Mouse (Mus musculus) C2C12 (cell line): ENCODE measurements around the gene Atm.

ENCODE experiments used
- CEBPB ChIP-seq: IDR thresholded peaks from one replicate; pipeline ENCODE4 v1.6.1; 2011; ENCODE audit warnings: low read depth, mild to moderate bottlenecking, control low read depth, moderate library complexity
- CTCF ChIP-seq: IDR thresholded peaks from one replicate; pipeline ENCODE4 v1.5.1; 2011; ENCODE audit not compliant: control insufficient read depth, insufficient read depth, insufficient read length
- MYOG ChIP-seq: IDR thresholded peaks from one replicate; pipeline ENCODE4 v1.6.1; 2011; ENCODE audit not compliant: control insufficient read depth, insufficient read length; ENCODE audit errors: extremely low read depth

DNA sequence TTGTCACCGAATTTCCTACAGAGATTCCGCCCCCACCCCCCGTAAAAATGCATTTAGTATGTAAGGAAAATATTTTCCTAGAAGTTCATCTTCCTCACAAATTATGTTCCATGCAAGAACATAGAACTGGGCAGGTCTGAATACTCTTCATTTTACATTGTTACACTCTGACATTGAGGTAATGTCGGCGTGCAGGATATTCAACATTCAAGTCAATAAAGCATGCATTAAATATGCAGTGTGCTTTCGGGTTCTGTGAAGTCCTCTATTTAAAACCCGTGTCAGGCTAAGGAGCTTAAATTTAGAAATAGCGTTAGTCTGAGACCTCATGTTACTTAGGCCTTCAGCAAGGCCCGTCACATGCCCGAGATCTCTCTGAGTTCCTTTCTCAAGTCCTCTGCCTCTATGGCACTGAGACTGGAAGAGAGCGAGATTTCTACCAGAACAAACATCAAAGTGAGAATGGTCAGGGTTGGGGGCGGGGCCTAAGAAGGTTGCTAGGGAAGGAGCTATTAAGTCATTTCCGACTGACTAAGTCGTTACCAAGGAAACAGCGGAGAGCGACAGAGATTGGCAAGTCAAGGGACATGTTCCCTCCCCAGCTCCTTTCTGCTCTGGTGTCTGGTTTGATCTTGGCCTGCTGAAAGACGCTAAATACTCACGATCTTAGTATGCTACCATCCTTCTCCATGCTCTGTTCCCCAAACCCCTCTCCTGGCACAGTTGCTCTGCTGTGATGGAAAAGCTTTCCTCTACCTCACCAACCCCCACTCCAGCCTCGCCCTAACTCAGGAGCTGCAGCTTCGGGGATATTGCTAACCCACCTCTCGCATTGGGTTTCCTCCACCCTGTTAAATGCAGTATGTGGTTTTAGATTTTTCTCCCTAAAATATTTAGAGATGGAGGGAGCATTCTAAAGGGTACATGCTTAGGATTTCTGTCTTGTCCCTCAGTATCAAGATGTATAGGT lies 131.5 kb downstream of the Atm start:
- TF ChIP-seq CTCF (no peak), MYOG (no peak), CEBPB (no peak)
